Mouse (Mus musculus) olfactory bulb, adult 2 months (tissue): ENCODE results near the gene Hist1h2br. TPM values are rescaled to one million over a fixed set of nuclear protein-coding genes. Genes with fewer than 3 reads are reported as not detected.
A peak's percentile ranks its signal among the peaks of the same experiment; 100 is the strongest.
"Not testable (repeated sequence)": the region's sequence is repeated elsewhere in the genome, so short reads cannot be mapped to it uniquely, and the experiment has no call there.

ENCODE experiments used
- H3K27ac ChIP-seq: fragments of 200-500 bp; 2 replicates; pipeline ENCODE4 v1.5.1; 2012; ENCODE audit warnings: low read depth, low read length; ENCODE audit not compliant: insufficient read depth
- H3K4me1 ChIP-seq: fragments of 200-500 bp; 2 replicates; pipeline ENCODE4 v1.6.1; 2012; ENCODE audit warnings: low read length; ENCODE audit not compliant: control insufficient read depth, insufficient read depth
- H3K4me3 ChIP-seq: fragments of 200-500 bp; 2 replicates; pipeline ENCODE4 v1.5.1; 2012; ENCODE audit warnings: mild to moderate bottlenecking, low read depth, low read length, moderate library complexity; ENCODE audit not compliant: insufficient read depth
- CTCF ChIP-seq: fragments of 200-500 bp; IDR thresholded peaks from 2 replicates; pipeline ENCODE4 v1.5.1; 2012; ENCODE audit warnings: low read depth, mild to moderate bottlenecking, low read length, moderate library complexity; ENCODE audit not compliant: insufficient read depth
- POLR2A ChIP-seq: fragments of 200-500 bp; IDR thresholded peaks from 2 replicates; pipeline ENCODE4 v1.6.1; 2012; ENCODE audit warnings: mild to moderate bottlenecking, low read depth, low read length, moderate library complexity; ENCODE audit not compliant: insufficient read depth
- WGBS: fragments of 180-500 bp; shearing (Covaris S2); methylation state at CpG from one replicate; pipeline ENCODE4 v1.1.7; 2018; 5-methylcytosine and 5-hydroxymethylcytosine counted together
- polyA plus RNA-seq: library from polyadenylated mRNA; stranded (reverse); fragments of >200 nt; gene quantifications from 2 replicates; pipeline ENCODE4 v1.2.4, GENCODE M21; 2012; ENCODE audit warnings: low replicate concordance; ENCODE audit not compliant: missing spikeins, insufficient read depth, insufficient read length

The Hist1h2br gene
- polyA plus RNA-seq, 1 experiment = not detected

GRCm38 (mm10) chr13:21811539-21811938 is 22.0 kb upstream of the Hist1h2br start, which contains the start of gene Hist1h4m:
Gene Hist1h4m, plus strand, starts transcription at chr13:21811746.
- H3K27ac ChIP-seq, H3K4me1 ChIP-seq: not testable (repeated sequence)
- H3K4me3 ChIP-seq = peak within 1 kb of the TSS; percentile 29
- WGBS = no CpG with 5 or more reads among the region's 24 CpGs

GRCm38 (mm10) chr13:21812092-21812491 is 21.5 kb upstream of the Hist1h2br start:
- under 1% methylated on average over 12 of the region's 14 CpGs for WGBS
- peak overlapping the region; percentile 29 for H3K4me3 ChIP-seq
- H3K4me1 ChIP-seq, H3K27ac ChIP-seq: not testable (repeated sequence)

- H3K27ac ChIP-seq, H3K4me3 ChIP-seq, H3K4me1 ChIP-seq: not testable (repeated sequence)
- 62% methylated on average over 7 of the region's 16 CpGs for WGBS
These were observed 13.3 kb upstream of the Hist1h2br start for GRCm38 (mm10) chr13:21820082-21820890.

- no peak overlapping the region for H3K27ac ChIP-seq
- TF ChIP-seq CTCF (no peak), POLR2A (no peak)
- H3K4me1 ChIP-seq = no peaks in the 10 kb centered on the region; the same call in 1 of the 2 replicates
- H3K4me3 ChIP-seq = no peak overlapping the region
- 83% methylated on average over 3 of the region's 3 CpGs for WGBS
These were observed 5.0 kb upstream of the Hist1h2br start for GRCm38 (mm10) chr13:21828511-21828910.

GRCm38 (mm10) chr13:21830344-21830743 is 3.2 kb upstream of the Hist1h2br start:
- H3K4me1 ChIP-seq = no peaks in the 10 kb centered on the region; the same call in 1 of the 2 replicates
- no peak overlapping the region for H3K27ac ChIP-seq
- no peak overlapping the region for H3K4me3 ChIP-seq
- TF ChIP-seq POLR2A (no peak), CTCF (no peak)
- 93% methylated on average over 10 of the region's 10 CpGs for WGBS

GRCm38 (mm10) chr13:21831418-21832394 is 1.8 kb upstream of the Hist1h2br start, which contains the start of gene Hist1h4n:
Gene Hist1h4n, minus strand, starts transcription at chr13:21832196.
- not testable (repeated sequence) for H3K27ac ChIP-seq, H3K4me1 ChIP-seq
- 0% methylated on average over 26 of the region's 58 CpGs for WGBS
- peak within 1 kb of the TSS; percentile 31 for H3K4me3 ChIP-seq
- 0 out of 2 replicates have a peak, but pooled peaks have one; percentile 42 for TF ChIP-seq POLR2A

- not testable (repeated sequence) for H3K27ac ChIP-seq, H3K4me1 ChIP-seq, H3K4me3 ChIP-seq
- no CpG with 5 or more reads among the region's 4 CpGs for WGBS
These were observed 7.0 kb downstream of the Hist1h2br start for GRCm38 (mm10) chr13:21840508-21840907.

GRCm38 (mm10) chr13:21846356-21846755 is 12.8 kb downstream of the Hist1h2br start:
- not testable (repeated sequence) for H3K27ac ChIP-seq, H3K4me1 ChIP-seq, H3K4me3 ChIP-seq

- TF ChIP-seq CTCF (no peak), POLR2A (no peak)
- no peak overlapping the region for H3K4me3 ChIP-seq
- WGBS = 42% methylated on average over 8 of the region's 8 CpGs
- no peaks in the 10 kb centered on the region for H3K4me1 ChIP-seq
- H3K27ac ChIP-seq = no peak overlapping the region
These were observed 14.3 kb downstream of the Hist1h2br start for GRCm38 (mm10) chr13:21847883-21848282.

- not testable (repeated sequence) for H3K4me3 ChIP-seq, H3K27ac ChIP-seq, H3K4me1 ChIP-seq
- 58% methylated on average over 1 of the region's 1 CpGs for WGBS
These were observed 17.2 kb downstream of the Hist1h2br start for GRCm38 (mm10) chr13:21850696-21851095.
